Mouse (Mus musculus) liver, adult 2 months (tissue): ENCODE results near the gene Gm27021. TPM values are rescaled to one million over a fixed set of nuclear protein-coding genes. Genes with fewer than 3 reads are reported as not detected.

Experiments
- DNase-seq: peaks from one replicate; pipeline ENCODE4 v3.0.0-alpha.2; 2011; ENCODE audit warnings: low read depth, low spot score; ENCODE audit errors: extremely low read depth
- H3K27ac ChIP-seq: fragments of 200-500 bp; replicated peaks from 2 replicates; pipeline ENCODE4 v1.5.1; 2012; ENCODE audit warnings: low read depth, mild to moderate bottlenecking, control low read depth, inconsistent platforms, low read length; ENCODE audit not compliant: insufficient read depth
- H3K27me3 ChIP-seq: fragments of 200-500 bp; 2 replicates; pipeline ENCODE4 v1.6.1; 2012; ENCODE audit warnings: mild to moderate bottlenecking, moderate library complexity, low read length, inconsistent platforms; ENCODE audit not compliant: control insufficient read depth, insufficient read depth
- H3K36me3 ChIP-seq: fragments of 200-500 bp; 2 replicates; pipeline ENCODE4 v1.6.1; 2012; ENCODE audit warnings: low read length, inconsistent platforms; ENCODE audit not compliant: control insufficient read depth, insufficient read depth
- H3K4me1 ChIP-seq: fragments of 200-500 bp; 2 replicates; pipeline ENCODE4 v1.6.1; 2011; ENCODE audit warnings: low read length; ENCODE audit not compliant: control insufficient read depth, insufficient read depth
- H3K4me3 ChIP-seq: fragments of 200-500 bp; 2 replicates; pipeline ENCODE4 v1.5.1; 2011; ENCODE audit warnings: low read depth, mild to moderate bottlenecking, control low read depth, low read length, moderate library complexity; ENCODE audit not compliant: insufficient read depth
- H3K79me2 ChIP-seq: fragments of 200-500 bp; 2 replicates; pipeline ENCODE4 v1.6.1; 2012; ENCODE audit warnings: inconsistent platforms, mild to moderate bottlenecking, low read length, moderate library complexity; ENCODE audit not compliant: control insufficient read depth, insufficient read depth
- H3K9ac ChIP-seq: fragments of 200-500 bp; 2 replicates; pipeline ENCODE4 v1.6.1; 2012; ENCODE audit warnings: low read depth, mild to moderate bottlenecking, control low read depth, inconsistent platforms, low read length
- CTCF ChIP-seq: fragments of 200-500 bp; IDR thresholded peaks from 2 replicates; pipeline ENCODE4 v1.5.1; 2011; ENCODE audit warnings: low read depth, low read length, control low read depth
- POLR2A ChIP-seq: fragments of 200-500 bp; IDR thresholded peaks from 2 replicates; pipeline ENCODE4 v1.6.1; 2011; ENCODE audit warnings: low read length, control low read depth; ENCODE audit not compliant: insufficient read depth; ENCODE audit errors: extremely low read depth
- WGBS: fragments of 180-500 bp; shearing (Covaris S2); methylation state at CpG from one replicate; pipeline ENCODE4 v1.1.7; 2018; 5-methylcytosine and 5-hydroxymethylcytosine counted together
- polyA plus RNA-seq: library from polyadenylated mRNA; depleted of rRNA; stranded (reverse); fragments of >200 nt; gene quantifications from 2 replicates; pipeline ENCODE4 v1.2.3, GENCODE M21; 2012; rRNA removed
- total RNA-seq: library from RNA; depleted of rRNA; stranded (reverse); fragments of >200 nt; gene quantifications from 2 replicates; pipeline ENCODE4 v1.2.3, GENCODE M21; 2014; rRNA removed

Gm27021 gene
- total RNA-seq: 1.4 TPM in 1 of 2 replicates, not detected in the other
- not detected in 2 replicates for polyA plus RNA-seq

- peak within 1 kb of the TSS; percentile 95 for H3K27ac ChIP-seq
- DNase-seq: peak; percentile 71
- 1% methylated on average over 105 of the region's 105 CpGs for WGBS
- peaks cover 20% of the 10 kb centered on the region for H3K4me1 ChIP-seq
- H3K9ac ChIP-seq: peak within 1 kb of the TSS; percentile 98
- peaks cover 32% of the 10 kb centered on the region for H3K79me2 ChIP-seq
- TF ChIP-seq CTCF: no peak
- peak; percentile 58; the same call in 1 of the 2 replicates for TF ChIP-seq POLR2A
- peak within 1 kb of the TSS; percentile 95 for H3K4me3 ChIP-seq
- H3K27me3 ChIP-seq: no peaks in the 10 kb centered on the region
- H3K36me3 ChIP-seq: peaks cover 11% of the 10 kb centered on the region; the same call in 1 of the 2 replicates
Observed at GRCm38 (mm10) chr8:120667561-120668373, at the start of gene Gm27021, which contains the start of gene Cox4i1. Gene Gm27021 (minus strand): TSS chr8:120668079. Gene Cox4i1 (plus strand): TSS chr8:120668222.

GRCm38 (mm10) chr8:120715996-120716680 is 48.3 kb upstream of the Gm27021 start:
- TF ChIP-seq POLR2A (no peak), CTCF (no peak)
- H3K4me1 ChIP-seq: no peaks in the 10 kb centered on the region
- H3K27ac ChIP-seq: 0 out of 2 replicates have a peak overlapping the region, but pooled peaks have one; percentile 6
- H3K4me3 ChIP-seq: no peak overlapping the region
- 69% methylated on average over 15 of the region's 15 CpGs for WGBS
- no peaks in the 10 kb centered on the region for H3K36me3 ChIP-seq
- H3K9ac ChIP-seq: no peak overlapping the region
- peak; percentile 51 for DNase-seq
- no peaks in the 10 kb centered on the region for H3K79me2 ChIP-seq
- no peaks in the 10 kb centered on the region for H3K27me3 ChIP-seq

GRCm38 (mm10) chr8:120715200-120715599 is 47.3 kb upstream of the Gm27021 start:
- Histone ChIP-seq H3K36me3 (no peaks in the 10 kb centered on the region), H3K4me3 (no peak overlapping the region), H3K27me3 (no peaks in the 10 kb centered on the region), H3K4me1 (no peaks in the 10 kb centered on the region), H3K9ac (no peak overlapping the region), H3K79me2 (no peaks in the 10 kb centered on the region), H3K27ac (0 out of 2 replicates have a peak overlapping the region, but pooled peaks have one; percentile 20)
- WGBS: 70% methylated on average over 6 of the region's 6 CpGs
- TF ChIP-seq CTCF (no peak), POLR2A (no peak)
- peak; percentile 30 for DNase-seq

- no peaks in the 10 kb centered on the region for H3K36me3 ChIP-seq
- H3K79me2 ChIP-seq: no peaks in the 10 kb centered on the region
- no peak for DNase-seq
- H3K9ac ChIP-seq: no peak overlapping the region
- H3K4me3 ChIP-seq: no peak overlapping the region
- H3K27me3 ChIP-seq: no peaks in the 10 kb centered on the region
- no peak for TF ChIP-seq CTCF
- TF ChIP-seq POLR2A: no peak
- H3K27ac ChIP-seq: no peak overlapping the region
- 80% methylated on average over 10 of the region's 10 CpGs for WGBS
- no peaks in the 10 kb centered on the region for H3K4me1 ChIP-seq
Observed at GRCm38 (mm10) chr8:120709176-120709575, 41.3 kb upstream of the Gm27021 start.

- TF ChIP-seq POLR2A (no peak), CTCF (no peak)
- Histone ChIP-seq H3K36me3 (no peaks in the 10 kb centered on the region), H3K27me3 (no peaks in the 10 kb centered on the region), H3K4me3 (no peak overlapping the region), H3K79me2 (no peaks in the 10 kb centered on the region), H3K4me1 (no peaks in the 10 kb centered on the region), H3K9ac (no peak overlapping the region), H3K27ac (no peak overlapping the region)
- no peak for DNase-seq
- 93% methylated on average over 3 of the region's 3 CpGs for WGBS
Observed at GRCm38 (mm10) chr8:120706193-120706592, 38.3 kb upstream of the Gm27021 start.
